Mouse (Mus musculus) left cerebral cortex, postnatal 10 days (tissue): ENCODE results near the gene Ankrd61. TPM values are rescaled to one million over a fixed set of nuclear protein-coding genes. Genes with fewer than 3 reads are reported as not detected.

ENCODE experiments used
- DNase-seq, 2 experiments: peaks; one replicate each; pipeline ENCODE4 v3.0.0; 2021 to 2022; ENCODE audit warnings: low spot score in 2 of 2, mixed read lengths in 1 of 2; ENCODE audit errors: extremely low spot score in 1 of 2
- intact Hi-C: fragments of 180-260 bp; cut with DNase I; formaldehyde crosslinking; loops from one replicate; pipeline ENCODE4 v1.15.1; 2025
- total RNA-seq, 2 experiments: library from RNA; stranded (reverse); gene quantifications; 2 replicates each; pipeline ENCODE4 v1.2.3; 2021

The Ankrd61 gene
- total RNA-seq, result under 1 TPM; 0.20 to 0.26 TPM

- no peak for DNase-seq
- intact Hi-C loops, result no loop called here
Observed at GRCm38 (mm10) chr5:143897635-143898330, at the start of gene Ankrd61. TSS of gene Ankrd61 (minus strand) at chr5:143897685.

- intact Hi-C loops, result no loop called here
- DNase-seq, result peak; percentile 45 to 88
Observed at GRCm38 (mm10) chr5:143943231-143944125, 46.0 kb upstream of the Ankrd61 start.

GRCm38 (mm10) chr5:143941588-143941987 lies 44.1 kb upstream of the Ankrd61 start:
- intact Hi-C loops, result no loop called here
- DNase-seq, result no peak

GRCm38 (mm10) chr5:143936156-143936555 lies 38.7 kb upstream of the Ankrd61 start:
- intact Hi-C loops, result loop anchor here (5.0 kb wide), 1 partner anchor 41 kb away; no protein-coding TSS in a partner anchor
- no peak for DNase-seq

- intact Hi-C loops, result no loop called here
Observed at GRCm38 (mm10) chr5:143933875-143934274, 36.4 kb upstream of the Ankrd61 start.

GRCm38 (mm10) chr5:143933414-143933813 lies 35.9 kb upstream of the Ankrd61 start:
- no peak for DNase-seq
- intact Hi-C loops, result no loop called here

More at GRCm38 (mm10) chr5:143933875-143934274, 36.4 kb upstream of the Ankrd61 start:
- DNase-seq, result no peak

GRCm38 (mm10) chr5:143932831-143933230 lies 35.3 kb upstream of the Ankrd61 start, which contains the start of gene Rsph10b:
TSS of gene Rsph10b (plus strand) at chr5:143933035.
- no peak for DNase-seq
- intact Hi-C loops, result no loop called here

- DNase-seq, result no peak
- intact Hi-C loops, result no loop called here
Observed at GRCm38 (mm10) chr5:143931863-143932580, 34.5 kb upstream of the Ankrd61 start.

GRCm38 (mm10) chr5:143930656-143931055 lies 33.2 kb upstream of the Ankrd61 start:
- intact Hi-C loops, result no loop called here

GRCm38 (mm10) chr5:143929291-143929690 lies 31.8 kb upstream of the Ankrd61 start:
- intact Hi-C loops, result loop anchor here (5.0 kb wide), 1 partner anchor 63 kb away; no protein-coding TSS in a partner anchor
- DNase-seq, result no peak

More at GRCm38 (mm10) chr5:143930656-143931055, 33.2 kb upstream of the Ankrd61 start:
- DNase-seq, result no peak

- intact Hi-C loops, result loop anchor here (5.0 kb wide), 1 partner anchor 64 kb away; no protein-coding TSS in a partner anchor
- DNase-seq, result no peak
Observed at GRCm38 (mm10) chr5:143927875-143928274, 30.4 kb upstream of the Ankrd61 start, which contains the start of gene Gm42421. TSS of gene Gm42421 (plus strand) at chr5:143928175.

GRCm38 (mm10) chr5:143924781-143925452 lies 27.4 kb upstream of the Ankrd61 start:
- intact Hi-C loops, result loop anchor here (5.0 kb wide), 1 partner anchor 67 kb away; no protein-coding TSS in a partner anchor
- no peak for DNase-seq

- intact Hi-C loops, result no loop called here
Observed at GRCm38 (mm10) chr5:143918120-143918519, 20.6 kb upstream of the Ankrd61 start.

GRCm38 (mm10) chr5:143917418-143917817 lies 19.9 kb upstream of the Ankrd61 start:
- DNase-seq, result peak in 1 of 2 experiments; percentile 40
- intact Hi-C loops, result no loop called here

More at GRCm38 (mm10) chr5:143918120-143918519, 20.6 kb upstream of the Ankrd61 start:
- DNase-seq, result no peak

GRCm38 (mm10) chr5:143916221-143916620 lies 18.7 kb upstream of the Ankrd61 start:
- no peak for DNase-seq
- intact Hi-C loops, result no loop called here

- intact Hi-C loops, result no loop called here
- DNase-seq, result peak; percentile 96 to 98
Observed at GRCm38 (mm10) chr5:143909417-143910400, 12.2 kb upstream of the Ankrd61 start, which contains the start of the genes Aimp2 and Pms2. TSS of gene Aimp2 (minus strand) at chr5:143909847. TSS of gene Pms2 (plus strand) at chr5:143909964.

- no peak for DNase-seq
- intact Hi-C loops, result no loop called here
Observed at GRCm38 (mm10) chr5:143908926-143909325, 11.4 kb upstream of the Ankrd61 start.
